Mouse (Mus musculus) myocyte (in vitro differentiated cells): ENCODE results near the gene Max.

ENCODE experiments used
- CEBPB ChIP-seq: IDR thresholded peaks from 2 replicates; pipeline ENCODE4 v1.6.1; 2011; ENCODE audit warnings: mild to moderate bottlenecking, moderate library complexity; ENCODE audit not compliant: poor library complexity, insufficient read depth, severe bottlenecking
- E2F4 ChIP-seq: IDR thresholded peaks from one replicate; pipeline ENCODE4 v1.6.1; 2011; ENCODE audit warnings: mild to moderate bottlenecking, control low read depth, moderate library complexity; ENCODE audit not compliant: insufficient read depth
- MAX ChIP-seq: IDR thresholded peaks from one replicate; pipeline ENCODE4 v1.6.1; 2011; ENCODE audit warnings: low read depth, mild to moderate bottlenecking, control low read depth
- MYOD1 ChIP-seq, 3 experiments: IDR thresholded peaks; one replicate each; pipeline ENCODE4 v1.6.1; 2011; ENCODE audit warnings: control low read depth in 2 of 3, low read depth in 2 of 3, mild to moderate bottlenecking in 2 of 3, moderate library complexity in 1 of 3; ENCODE audit not compliant: insufficient read length in 2 of 3, control insufficient read depth in 1 of 3
- POLR2A ChIP-seq: IDR thresholded peaks from one replicate; pipeline ENCODE4 v1.6.1; 2011; ENCODE audit warnings: low read depth, mild to moderate bottlenecking, control low read depth, moderate library complexity; ENCODE audit not compliant: insufficient read length
- POLR2AphosphoS2 ChIP-seq: IDR thresholded peaks from one replicate; pipeline ENCODE4 v1.6.1; 2011; ENCODE audit warnings: low read depth, control low read depth; ENCODE audit not compliant: insufficient read length
- REST ChIP-seq: IDR thresholded peaks from one replicate; pipeline ENCODE4 v1.6.1; 2011; ENCODE audit warnings: mild to moderate bottlenecking, control low read depth, moderate library complexity; ENCODE audit not compliant: insufficient read depth, insufficient read length
- USF1 ChIP-seq: IDR thresholded peaks from one replicate; pipeline ENCODE4 v1.6.1; 2011; ENCODE audit warnings: low read depth, mild to moderate bottlenecking, control low read depth, moderate library complexity

DNA sequence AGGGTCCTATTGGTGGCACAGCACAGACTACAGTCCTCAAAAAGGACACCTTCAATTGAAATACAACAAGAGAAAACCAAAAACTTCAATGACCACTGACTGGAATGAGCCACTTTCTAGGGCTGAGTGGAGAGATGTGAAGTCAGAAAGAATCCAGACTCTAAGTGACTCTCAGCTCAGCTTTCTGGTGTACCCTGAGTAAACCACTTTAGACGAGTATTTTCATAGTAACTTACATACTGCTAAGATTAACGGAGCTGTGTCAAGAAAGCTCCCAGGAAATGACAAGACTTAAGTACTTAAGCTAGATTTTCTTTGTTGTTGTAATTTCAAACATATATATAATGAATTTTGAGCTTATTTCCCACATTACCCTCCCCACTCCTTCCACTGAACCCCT lies 13.8 kb downstream of the Max start:
- TF ChIP-seq MYOD1 (IDR thresholded peaks at IDR 0.05; ENCODE audit: control insufficient read depth in 1 of 3, insufficient read length in 2 of 3, low read depth in 2 of 3) (no peak), MAX (no peak), POLR2AphosphoS2 (no peak), POLR2A (no peak), REST (no peak), CEBPB (no peak), USF1 (no peak), E2F4 (no peak)
